Mouse (Mus musculus) brown adipose tissue, adult 24 weeks (tissue): ENCODE data around the gene Ptov1. TPM values are rescaled to one million over a fixed set of nuclear protein-coding genes. Genes with fewer than 3 reads are reported as not detected.

Experiments
- polyA plus RNA-seq: library from polyadenylated mRNA; stranded (reverse); fragments of >200 nt; gene quantifications from 2 replicates; pipeline ENCODE4 v1.2.4, GENCODE M21; 2012; ENCODE audit not compliant: missing spikeins, insufficient read depth, insufficient read length

Ptov1 gene
- polyA plus RNA-seq, 1 experiment = 68.5 TPM

Other genes with a start within 250 kb of the Ptov1 start
- 6.8 and 7.3 TPM in 2 replicates for gene Myh14, start 198.9 kb downstream of the Ptov1 start, polyA plus RNA-seq
- gene Izumo2, start 161.0 kb downstream of the Ptov1 start, polyA plus RNA-seq = not detected in 2 replicates
- gene Vrk3, start 121.4 kb downstream of the Ptov1 start, polyA plus RNA-seq = 10.9 and 19.7 TPM in 2 replicates
- gene Zfp473, start 118.7 kb downstream of the Ptov1 start, polyA plus RNA-seq = not detected in 2 replicates
- gene Nup62, start 53.7 kb downstream of the Ptov1 start, polyA plus RNA-seq = 8.2 and 17.3 TPM in 2 replicates
- gene Il4i1, start 53.4 kb downstream of the Ptov1 start, polyA plus RNA-seq = 0.54 and 1.2 TPM in 2 replicates
- 252 and 500 TPM in 2 replicates for gene Atf5, start 53.1 kb downstream of the Ptov1 start, polyA plus RNA-seq
- 42.8 and 49.8 TPM in 2 replicates for gene Akt1s1, start 20.8 kb downstream of the Ptov1 start, polyA plus RNA-seq
- 24.5 and 28.2 TPM in 2 replicates for gene Tbc1d17, start 20.7 kb downstream of the Ptov1 start, polyA plus RNA-seq
- gene Pnkp, start 12.6 kb downstream of the Ptov1 start, polyA plus RNA-seq = 15.7 and 20.2 TPM in 2 replicates
- 21.6 and 21.8 TPM in 2 replicates for gene Med25, start 22.9 kb upstream of the Ptov1 start, polyA plus RNA-seq
- gene Fuz, start 26.3 kb upstream of the Ptov1 start, polyA plus RNA-seq = 12.7 and 17.1 TPM in 2 replicates
- 21.5 and 23.0 TPM in 2 replicates for gene Ap2a1, start 59.7 kb upstream of the Ptov1 start, polyA plus RNA-seq
- gene Tsks, start 73.4 kb upstream of the Ptov1 start, polyA plus RNA-seq = not detected in 2 replicates
- gene Cpt1c, start 105.1 kb upstream of the Ptov1 start, polyA plus RNA-seq = 0.58 and 0.75 TPM in 2 replicates
- gene Prmt1, start 116.8 kb upstream of the Ptov1 start, polyA plus RNA-seq = 47.1 and 73.7 TPM in 2 replicates
- gene Irf3, start 127.9 kb upstream of the Ptov1 start, polyA plus RNA-seq = 40.8 and 41.4 TPM in 2 replicates
- gene Bcl2l12, start 128.9 kb upstream of the Ptov1 start, polyA plus RNA-seq = 8.9 and 9.1 TPM in 2 replicates
- 26.3 and 27.5 TPM in 2 replicates for gene Scaf1, start 146.6 kb upstream of the Ptov1 start, polyA plus RNA-seq
- gene Rras, start 148.2 kb upstream of the Ptov1 start, polyA plus RNA-seq = 76.5 and 82.6 TPM in 2 replicates
- 4.8 and 5.4 TPM in 2 replicates for gene Prr12, start 183.1 kb upstream of the Ptov1 start, polyA plus RNA-seq
- gene Nosip, start 192.6 kb upstream of the Ptov1 start, polyA plus RNA-seq = 24.3 and 26.8 TPM in 2 replicates
- 17.2 and 33.8 TPM in 2 replicates for gene Prrg2, start 192.9 kb upstream of the Ptov1 start, polyA plus RNA-seq
- 12.7 and 16.4 TPM in 2 replicates for gene Rcn3, start 222.4 kb upstream of the Ptov1 start, polyA plus RNA-seq
- gene Fcgrt, start 234.1 kb upstream of the Ptov1 start, polyA plus RNA-seq = 167 and 170 TPM in 2 replicates